Mouse (Mus musculus) adrenal gland, adult (tissue): ENCODE measurements at regions not wholly inside any gene's neighbourhood (a gene's known extent, or its start where the extent isn't known, plus 50 kb on each side); places are given as distances from the start of the nearest gene placed in this dataset.
A peak's percentile ranks its signal among the peaks of the same experiment; 100 is the strongest.

ENCODE experiments used
- DNase-seq, 2 experiments: peaks; one replicate each; pipeline ENCODE4 v3.0.0; 2022 to 2023; ENCODE audit warnings: low spot score in 1 of 2; ENCODE audit not compliant: inconsistent age in 2 of 2

DNA sequence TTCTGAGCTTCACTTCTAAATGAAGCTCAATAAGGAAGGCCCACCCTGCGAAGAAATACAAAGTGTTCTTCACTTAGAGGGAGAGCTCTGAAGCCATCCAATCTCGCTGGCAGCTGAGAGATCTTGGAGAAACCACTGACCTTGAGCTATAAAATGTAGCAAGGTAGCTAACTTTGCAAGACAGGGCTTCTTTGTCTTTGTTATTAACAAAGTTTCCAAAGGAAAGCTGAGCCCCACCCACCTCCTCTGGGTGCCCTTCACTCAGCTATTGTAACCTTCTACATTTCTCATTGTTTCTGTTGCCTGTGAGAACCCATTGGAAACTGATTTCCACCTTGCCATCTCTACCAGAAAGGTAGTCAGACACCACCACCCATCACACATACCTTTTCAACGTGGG lies 57.2 kb upstream of the Usp9x start:
- DNase-seq, result no peak

DNA sequence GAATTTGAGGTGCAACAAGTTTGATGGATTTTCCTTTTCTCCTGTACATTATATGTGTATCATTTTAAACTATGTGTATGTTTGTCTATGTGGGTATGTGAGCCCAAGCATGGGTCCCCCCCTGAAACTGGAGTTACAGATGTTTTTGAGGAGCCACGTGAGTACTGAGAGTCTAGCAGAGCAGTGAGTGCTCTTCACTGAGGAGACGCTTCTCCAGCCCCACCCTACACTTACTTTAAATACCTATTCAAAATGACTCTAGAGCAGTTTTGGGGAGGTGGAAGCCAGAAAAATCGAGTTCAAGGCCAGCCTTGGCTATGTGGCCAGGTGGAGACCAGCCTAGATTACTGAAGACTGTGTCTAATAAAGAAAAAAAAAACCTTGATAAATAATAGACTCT lies 58.2 kb upstream of the Usp9x start:
- DNase-seq, result no peak

DNA sequence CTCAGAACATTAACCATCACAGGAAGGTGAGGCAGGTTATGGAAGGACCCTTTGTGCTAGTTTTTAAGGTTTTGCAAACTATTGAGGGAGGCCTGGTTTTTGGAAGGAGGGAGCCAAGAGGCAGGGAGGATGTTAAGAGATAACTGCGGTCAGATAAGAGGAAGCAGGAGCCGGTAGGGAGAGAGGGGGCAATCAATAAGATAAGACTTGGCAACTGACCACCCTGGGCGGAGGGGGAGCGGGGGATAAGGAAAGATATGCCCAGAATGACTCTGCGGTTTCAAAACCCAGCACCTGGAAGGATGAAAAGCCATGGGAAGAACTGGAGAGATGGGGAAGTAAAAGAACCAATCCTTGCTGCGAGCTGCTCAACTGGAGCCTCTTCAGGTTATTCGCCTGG lies 80.5 kb upstream of the Usp9x start:
- DNase-seq, result no peak

DNA sequence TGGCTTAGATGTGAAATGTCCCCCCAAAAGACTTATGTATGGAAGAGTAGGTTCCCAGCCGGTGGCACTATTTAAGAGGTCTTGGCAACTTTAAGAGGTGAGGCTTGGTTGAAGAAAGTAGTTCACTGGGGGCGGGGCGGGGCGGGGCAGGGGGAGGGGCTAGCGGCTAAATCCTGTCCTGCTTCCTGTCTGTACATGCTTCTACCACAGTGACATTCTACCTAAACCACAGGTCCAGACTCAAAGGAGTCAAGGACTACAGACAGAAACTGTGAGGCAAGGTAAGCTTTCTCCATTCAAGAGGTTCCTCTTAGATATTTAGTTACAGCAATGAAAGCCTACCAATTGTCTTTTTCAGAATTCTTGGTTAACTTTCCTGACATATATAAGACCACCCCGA lies 93.6 kb upstream of the Usp9x start:
- DNase-seq, result no peak

DNA sequence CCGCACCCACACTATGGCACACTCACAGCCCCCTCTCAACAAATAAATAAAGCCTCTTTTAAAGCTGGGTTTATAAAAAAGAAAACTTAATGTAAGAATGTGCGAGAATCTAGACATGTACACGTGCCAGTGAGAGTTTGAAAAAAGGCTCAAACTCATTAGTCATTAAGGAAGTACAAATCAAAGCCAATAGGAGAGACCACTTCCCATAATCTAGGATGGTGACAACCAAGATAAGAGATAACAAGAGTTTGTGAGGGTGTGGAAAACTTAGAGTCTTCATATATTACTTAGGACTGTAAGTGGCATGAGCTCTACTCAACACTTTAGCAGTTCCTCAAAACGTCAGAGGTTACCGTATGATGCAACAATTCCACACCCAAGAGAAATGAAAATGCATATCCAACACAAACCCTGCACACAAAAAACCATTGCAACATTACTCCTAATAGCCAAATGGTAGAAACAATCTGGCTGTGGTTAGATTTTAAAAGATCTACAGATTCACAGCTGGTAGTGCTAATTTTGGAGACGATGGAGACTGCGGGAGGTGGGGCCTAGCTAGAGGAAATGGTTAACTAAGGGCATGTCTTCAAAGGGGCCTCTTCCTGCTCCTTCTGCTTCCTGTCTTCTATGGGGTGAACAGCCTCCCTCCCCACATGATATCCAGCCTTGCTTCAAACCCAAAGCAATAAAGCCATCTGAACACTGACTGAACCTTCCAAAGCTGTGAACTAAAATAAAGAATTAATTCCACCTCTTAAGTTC lies 102.1 kb upstream of the Usp9x start:
- no peak for DNase-seq

DNA sequence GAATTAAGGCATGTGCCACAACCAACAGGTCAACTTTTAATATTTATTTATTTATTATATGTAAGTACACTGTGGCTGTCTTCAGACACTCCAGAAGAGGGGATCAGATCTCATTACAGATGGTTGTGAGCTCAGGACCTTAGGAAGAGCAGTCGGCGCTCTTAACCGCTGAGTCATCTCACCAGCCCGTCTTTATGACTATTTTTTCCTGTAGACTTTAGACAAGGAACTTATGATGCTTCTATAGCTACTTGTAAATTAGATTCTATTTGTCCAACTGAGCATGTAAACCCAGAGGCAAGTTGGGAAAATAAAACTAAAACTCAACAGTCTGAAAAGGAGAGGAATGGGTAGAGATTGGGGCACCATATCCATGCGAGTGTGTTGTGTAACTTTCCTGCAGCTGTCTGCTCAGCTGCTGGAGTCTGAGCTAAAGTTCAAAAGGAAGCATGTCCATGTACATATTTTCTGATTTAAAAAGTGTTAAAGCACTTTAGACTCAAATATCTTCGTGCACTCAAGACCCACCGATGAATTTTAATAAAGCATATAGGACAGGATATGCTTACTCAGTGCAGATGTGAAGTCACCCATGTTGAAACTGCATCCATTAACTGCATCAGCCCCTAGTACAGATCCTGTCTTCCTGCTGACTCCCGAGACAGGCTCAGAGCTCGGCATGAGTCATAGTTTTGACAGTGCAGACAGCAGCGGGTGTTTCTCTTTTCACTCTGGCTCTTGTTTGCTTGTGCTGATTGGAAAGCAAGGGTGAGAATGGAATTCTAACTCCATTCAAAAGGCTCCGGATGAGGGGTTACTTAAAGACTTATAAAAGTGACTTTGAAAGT lies 111.6 kb upstream of the Usp9x start:
- DNase-seq, result peak in 1 of 2 experiments; percentile 37

DNA sequence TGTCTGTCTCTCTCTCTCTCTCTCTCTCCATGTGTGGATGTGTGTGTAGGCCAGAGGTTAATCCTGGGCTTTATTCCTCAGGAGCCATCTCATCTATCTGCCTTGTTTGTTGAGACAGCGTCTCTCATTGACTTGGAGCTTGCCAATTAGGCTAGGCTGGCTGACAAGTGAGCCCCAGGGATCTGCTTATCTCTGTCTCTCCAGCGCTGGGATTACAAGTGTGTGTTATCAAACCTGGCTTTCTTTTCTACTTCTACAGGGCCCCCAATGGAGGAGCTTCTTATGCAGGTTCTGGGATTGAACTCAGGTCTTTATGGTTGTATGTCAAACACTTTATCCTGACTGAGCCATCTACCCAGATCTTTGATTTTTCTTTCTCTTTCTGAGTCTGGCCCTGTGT lies 112.4 kb upstream of the Usp9x start:
- DNase-seq, result no peak

DNA sequence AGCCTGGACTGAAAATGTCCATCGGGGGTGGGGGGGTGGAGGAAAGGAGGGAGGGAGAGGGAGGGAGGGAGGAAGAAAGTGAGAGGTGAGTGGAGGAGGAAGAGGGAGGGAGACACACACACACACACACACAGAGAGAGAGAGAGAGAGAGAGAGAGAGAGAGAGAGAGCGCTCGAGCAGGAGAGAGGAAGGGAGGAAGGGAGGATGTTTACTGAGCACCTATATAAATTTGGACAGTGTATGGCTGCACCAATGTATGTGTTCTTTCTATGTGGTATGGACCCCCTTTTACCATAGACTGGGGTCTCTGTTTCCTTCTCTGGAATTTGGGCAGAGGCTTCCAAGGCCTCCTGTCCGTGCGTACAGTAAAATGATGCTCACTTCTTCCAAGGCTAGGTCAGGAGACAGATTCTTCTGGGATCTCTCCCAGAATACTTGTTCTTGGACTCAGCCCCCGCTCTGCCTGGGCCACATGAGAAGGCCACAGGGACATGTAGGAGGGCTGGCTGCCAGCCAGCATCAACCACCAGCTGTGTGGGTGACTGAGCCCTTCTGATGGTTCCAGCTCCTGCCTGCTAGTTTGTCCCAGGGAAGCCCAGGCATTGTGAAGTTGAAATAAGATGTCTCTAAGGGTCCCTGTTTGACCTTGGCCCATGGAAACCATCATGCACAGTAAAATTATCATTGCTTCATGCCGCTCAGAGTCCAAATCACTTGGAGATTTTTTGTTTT lies 120.2 kb upstream of the Usp9x start:
- peak; percentile 52 to 58 for DNase-seq

DNA sequence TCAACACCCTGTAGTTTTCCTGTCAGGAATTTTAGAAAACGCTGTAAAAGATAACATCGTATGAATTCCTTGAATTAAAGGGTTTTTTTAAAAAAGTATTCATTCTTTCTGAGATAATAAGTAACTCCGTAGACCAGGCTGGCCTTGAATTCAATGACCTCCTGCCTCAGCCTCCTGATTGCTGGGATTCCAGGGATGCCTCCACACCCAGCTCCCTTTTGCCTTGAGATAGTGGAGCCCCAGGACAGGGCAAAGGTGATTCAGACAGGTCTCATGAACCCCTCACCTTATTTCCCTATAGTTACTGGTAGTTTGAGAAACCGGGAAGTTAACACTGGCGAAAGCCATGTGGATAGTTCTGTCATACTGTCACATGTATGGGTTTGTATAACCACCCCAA lies 128.8 kb upstream of the Usp9x start:
- DNase-seq, result no peak

DNA sequence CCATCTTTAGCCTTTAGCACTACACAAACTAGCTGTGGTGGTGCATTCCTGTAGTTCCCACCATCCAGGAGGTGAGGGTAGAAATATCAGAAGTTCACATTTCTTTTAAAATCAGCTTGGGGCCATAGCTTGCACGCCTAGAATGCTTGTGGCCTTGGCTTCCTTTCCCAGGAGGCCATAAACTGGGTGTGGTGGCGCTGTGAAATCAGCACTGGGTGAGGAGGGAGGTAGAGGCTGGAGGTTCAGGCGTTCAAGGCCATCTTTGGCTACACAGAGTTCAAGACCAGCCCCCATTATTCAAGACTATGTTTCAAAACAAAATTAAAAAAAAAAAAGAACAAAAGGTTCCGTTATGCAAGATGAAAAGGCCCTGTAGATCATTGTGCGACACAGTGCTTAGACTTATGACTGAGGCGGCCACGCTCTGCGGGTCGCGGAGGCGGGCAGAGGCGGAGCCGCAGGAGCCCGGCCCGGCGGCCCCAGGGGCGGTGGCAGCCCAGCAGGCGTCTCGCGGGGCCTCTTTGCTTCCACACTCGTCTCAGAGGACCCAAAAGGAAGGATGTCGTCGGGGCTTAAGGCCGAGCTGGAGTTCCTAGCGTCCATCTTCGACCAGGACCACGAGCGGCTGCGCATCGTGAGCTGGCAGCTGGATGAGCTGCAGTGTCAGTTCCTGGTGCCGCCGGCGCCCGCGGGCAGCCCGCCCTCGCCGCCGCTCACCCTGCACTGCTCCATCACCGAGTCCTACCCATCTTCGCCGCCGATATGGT lies 134.7 kb upstream of the Usp9x start:
- DNase-seq, result peak; percentile 56 to 77

DNA sequence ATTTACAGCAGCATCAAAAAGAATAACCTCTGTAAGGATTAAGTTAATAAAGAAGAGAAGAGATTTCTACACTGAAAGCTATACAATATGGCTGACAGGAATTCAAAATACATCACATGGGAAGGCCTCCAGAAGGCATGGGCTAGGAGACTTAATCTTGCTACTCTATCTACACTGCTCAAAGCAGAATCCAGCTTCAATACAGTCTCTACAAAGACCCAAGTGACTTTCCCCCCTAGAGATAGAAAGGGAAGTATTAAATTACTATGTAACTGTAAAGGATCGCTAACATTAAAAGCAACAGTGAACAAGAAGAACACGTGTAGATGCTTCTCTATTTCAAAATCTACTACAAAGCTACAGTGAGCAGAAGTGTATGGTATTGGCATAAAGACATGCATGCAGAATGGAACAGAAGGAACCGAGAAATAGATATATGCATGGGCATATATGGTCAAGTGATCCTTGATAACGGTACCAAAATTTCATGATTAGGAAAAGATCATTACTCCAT lies 137.9 kb upstream of the Usp9x start:
- DNase-seq, result no peak

DNA sequence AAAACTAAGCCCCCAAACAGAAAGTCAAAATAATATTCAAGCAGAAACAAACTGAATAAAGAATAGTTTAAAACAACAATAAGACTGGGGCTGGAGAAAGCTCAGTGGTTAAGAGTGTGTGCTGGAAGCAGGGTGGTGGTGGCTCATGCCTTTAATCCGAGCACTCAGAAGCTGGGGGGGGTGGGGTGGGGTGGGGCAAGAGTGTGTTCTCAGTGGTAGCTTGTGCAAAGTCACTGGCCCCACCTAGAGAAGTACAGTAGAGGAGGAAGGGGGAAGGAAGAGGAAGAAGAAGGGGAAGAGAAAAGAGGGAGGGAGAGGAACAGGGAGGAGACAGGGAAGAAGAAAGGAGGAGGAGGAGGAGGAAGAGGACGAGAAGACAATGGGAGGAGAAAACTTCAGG lies 141.1 kb upstream of the Usp9x start:
- no peak for DNase-seq

DNA sequence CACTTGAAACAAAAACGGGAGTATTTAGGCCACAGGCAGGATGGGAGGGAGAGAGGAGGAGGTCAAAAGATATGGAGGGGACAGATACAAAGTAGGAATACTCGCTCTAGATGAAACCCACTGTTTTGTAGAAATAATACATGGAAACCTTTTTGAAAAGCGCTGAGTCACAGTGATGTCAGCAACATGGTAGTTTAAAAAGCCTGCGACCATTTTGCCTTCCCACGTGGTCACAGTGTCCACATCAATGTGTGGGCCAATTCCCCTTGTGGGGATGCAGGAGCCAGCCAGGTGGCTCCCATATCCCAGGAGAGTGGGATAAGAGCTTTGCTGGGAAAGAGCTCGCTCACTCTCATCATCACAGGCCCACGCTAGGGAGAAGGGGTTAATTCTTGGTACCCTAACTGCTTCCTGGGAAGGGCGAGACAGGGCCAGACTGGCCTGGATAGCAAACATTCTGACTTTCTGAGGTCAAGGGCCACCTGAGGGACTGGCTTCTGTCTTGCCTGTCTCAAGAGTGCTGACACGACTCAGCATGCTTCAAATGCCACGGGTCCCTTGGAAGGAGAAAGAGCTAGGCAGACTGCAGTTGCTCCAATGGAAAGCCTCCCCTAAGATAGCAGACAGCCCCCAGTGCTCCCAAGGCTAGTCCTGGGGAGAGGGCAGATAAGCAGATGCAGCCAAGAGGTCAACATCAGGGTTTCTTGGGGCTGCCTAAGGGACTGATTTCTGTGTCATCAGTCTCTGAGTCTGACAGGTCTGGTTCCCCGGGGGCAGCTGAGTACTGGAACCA lies 143.3 kb upstream of the Usp9x start:
- peak in 1 of 2 experiments; percentile 18 for DNase-seq

DNA sequence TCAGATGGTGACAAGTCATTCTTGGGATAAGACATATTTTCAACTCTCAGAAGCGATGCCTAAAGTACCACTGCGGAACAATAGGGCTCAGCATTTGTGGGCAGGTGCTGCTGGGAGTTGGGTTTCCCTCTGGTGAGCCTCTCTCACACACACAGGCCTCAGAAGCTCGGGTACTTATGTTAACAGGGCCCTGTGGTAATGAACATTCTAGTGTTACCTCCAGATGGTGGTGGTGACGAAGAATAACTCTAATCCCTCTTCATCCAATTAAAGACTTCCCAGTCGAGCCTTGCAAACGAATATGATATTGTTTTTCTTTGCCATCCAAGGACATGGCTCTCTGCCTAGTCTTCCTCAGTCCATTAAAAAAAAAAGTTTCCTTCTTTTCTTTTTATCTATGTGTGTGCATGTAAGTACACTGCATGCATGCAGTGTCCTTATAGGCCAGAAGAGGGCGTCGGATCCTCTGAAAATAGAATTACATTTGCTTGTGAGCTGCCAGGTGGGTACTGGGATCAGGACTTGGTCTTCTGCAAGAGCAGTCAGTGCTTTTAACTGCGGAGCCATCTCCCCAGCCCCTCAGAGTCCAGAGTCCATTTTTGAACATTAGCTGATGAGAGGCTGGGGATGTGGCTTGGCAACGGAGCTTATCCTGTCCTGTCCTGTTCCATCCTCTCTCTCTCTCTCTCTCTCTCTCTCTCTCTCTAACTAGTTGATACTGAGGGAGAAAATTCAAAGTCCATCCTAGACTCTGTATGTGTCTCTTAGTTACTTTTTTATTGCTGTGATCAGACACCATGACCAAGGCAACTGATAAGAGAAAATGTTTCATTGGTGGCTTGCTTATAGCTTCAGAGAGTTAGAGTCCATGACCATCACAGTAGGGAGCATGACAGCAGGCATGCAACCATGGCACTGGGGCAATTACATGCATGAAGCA lies 146.3 kb upstream of the Usp9x start:
- no peak for DNase-seq

DNA sequence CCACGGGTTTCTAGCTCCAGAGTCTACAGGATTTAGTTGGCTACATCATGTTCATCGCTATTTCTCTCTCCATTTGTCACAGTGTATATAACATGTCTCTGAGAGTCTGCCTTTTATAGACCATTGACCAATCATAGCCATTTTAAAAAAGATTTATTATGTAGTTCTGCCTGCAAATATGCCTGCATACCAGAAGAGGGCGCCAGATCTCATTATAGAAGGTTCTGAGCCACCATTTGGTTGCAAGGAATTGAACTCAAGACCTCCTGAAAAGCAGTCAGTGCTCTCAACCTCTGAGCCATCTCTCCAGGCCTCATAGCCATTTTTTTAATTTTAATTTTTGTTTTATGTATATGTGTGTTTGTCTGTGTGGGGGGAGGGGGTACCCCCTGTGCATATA lies 151.7 kb upstream of the Usp9x start:
- DNase-seq, result peak in 1 of 2 experiments; percentile 19

DNA sequence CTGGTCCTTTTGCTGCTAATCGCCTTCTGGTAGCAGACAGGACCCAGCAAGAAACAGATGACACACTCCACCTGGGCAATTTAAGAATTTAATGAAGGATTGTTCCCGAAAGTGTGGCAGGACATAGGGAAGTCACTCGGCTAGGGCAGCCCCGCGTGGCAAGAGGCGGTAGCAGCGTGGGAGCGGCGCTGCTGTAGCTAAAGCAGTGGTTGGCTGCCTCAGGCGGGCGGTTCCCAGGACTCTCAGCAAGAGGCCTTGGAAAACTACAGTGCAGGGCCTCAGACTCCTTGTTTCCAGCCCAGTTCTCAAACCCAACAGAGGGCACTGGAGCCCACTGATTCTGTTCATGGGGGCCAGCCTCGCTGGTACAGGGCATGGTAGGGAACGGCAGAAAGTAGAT lies 154.2 kb upstream of the Usp9x start:
- DNase-seq, result peak; percentile 52 to 74

DNA sequence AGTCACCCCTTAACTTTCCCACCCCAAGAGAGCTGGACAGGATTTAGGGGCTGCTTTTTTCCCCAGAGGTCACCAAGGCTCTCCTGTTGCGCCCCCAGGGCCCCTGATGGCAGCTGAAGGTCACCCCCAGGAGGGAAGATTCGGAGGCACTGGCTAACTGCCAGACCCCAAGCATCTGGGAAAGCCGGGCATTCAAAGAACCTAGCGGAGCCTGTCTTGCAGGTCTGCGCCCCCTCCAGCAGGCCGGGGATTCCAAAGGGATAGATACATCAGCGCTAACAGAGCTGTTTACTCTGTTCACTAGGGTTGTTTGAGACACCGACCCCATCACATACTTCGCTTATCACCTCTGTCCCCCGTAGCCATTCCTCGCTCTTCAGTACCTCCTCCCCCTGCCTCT lies 154.6 kb upstream of the Usp9x start:
- peak; percentile 9 to 53 for DNase-seq

DNA sequence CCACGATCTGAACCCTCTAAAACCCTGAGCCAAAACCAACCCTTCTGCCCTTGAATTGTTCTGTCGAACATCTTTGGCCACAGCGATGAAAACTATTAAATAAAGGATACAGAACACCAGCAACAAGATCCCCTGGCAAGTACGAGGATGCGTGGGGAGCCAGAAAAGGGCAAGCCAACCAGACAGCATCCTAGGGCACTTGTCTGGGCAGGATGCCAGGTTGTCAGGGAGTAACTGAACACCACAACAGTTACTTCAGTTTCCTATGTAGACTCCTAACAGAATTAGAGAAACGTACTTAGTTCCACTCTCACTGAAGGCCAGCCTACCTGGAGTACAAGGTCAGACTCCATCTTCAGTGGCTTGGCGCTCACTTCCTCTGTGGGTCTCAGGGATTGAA lies 138.4 kb upstream of the Med14 start:
- no peak for DNase-seq

DNA sequence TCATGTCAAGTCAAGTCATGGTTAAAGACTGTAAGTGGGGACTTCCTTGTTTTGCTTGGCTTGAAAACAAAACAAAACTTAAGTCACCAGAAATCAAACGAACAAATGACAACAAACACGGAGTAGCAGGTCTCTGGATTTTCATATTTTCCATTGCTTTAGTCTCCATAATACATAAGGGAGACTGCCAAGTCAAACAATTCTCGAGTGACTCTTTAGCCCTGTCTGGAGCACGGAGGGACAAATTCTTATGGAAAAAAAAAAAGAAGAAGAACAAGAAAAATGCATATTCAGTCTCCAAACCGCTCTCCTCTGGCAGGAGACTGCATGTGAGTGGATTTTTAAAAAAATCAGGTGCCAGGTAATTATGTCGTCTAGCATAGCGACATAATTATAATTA lies 129.6 kb upstream of the Med14 start:
- DNase-seq, result no peak
